Mouse (Mus musculus): Measurements from ENCODE around the gene Zc3h12d. TPM values are rescaled to one million over a fixed set of nuclear protein-coding genes. Genes with fewer than 3 reads are reported as not detected.

Gene Zc3h12d
- polyA plus RNA-seq, 1 experiment from 2014 or later: 0.39 TPM

GRCm38 (mm10) chr10:7809937-7810336, 22.3 kb upstream of the Zc3h12d start:
- no peaks in the 10 kb centered on the region for H3K9me3 ChIP-seq (ENCODE audit: low read length)
- peak; percentile 21; the same call in 1 of the 2 replicates for ATAC-seq
- 35% methylated on average over 2 of the region's 2 CpGs for WGBS
- H3K4me3 ChIP-seq (ENCODE audit: low read depth, low read length): no peak overlapping the region
- H3K4me1 ChIP-seq (ENCODE audit: insufficient read depth, low read depth, low read length): no peaks in the 10 kb centered on the region
- H3K9ac ChIP-seq (replicated peaks; ENCODE audit: low read depth): no peak overlapping the region
- H3K27me3 ChIP-seq (replicated peaks; ENCODE audit: insufficient read depth, low read length): no peaks in the 10 kb centered on the region
- TF ChIP-seq CTCF (IDR thresholded peaks at IDR 0.05): peak; percentile 76
- TF ChIP-seq EP300 (IDR thresholded peaks at IDR 0.05): no peak
- H3K4me2 ChIP-seq (replicated peaks; ENCODE audit: low read depth, low read length): no peak overlapping the region
- H3K27ac ChIP-seq (ENCODE audit: low read length): no peak overlapping the region
- DNase-seq (ENCODE audit: low spot score): peak; percentile 79
- peaks cover 23% of the 10 kb centered on the region for H3K36me3 ChIP-seq (ENCODE audit: insufficient read depth, low read length)

GRCm38 (mm10) chr10:7816476-7816875, 15.8 kb upstream of the Zc3h12d start:
- Histone ChIP-seq H3K4me1 (ENCODE audit: insufficient read depth, low read depth, low read length) (no peaks in the 10 kb centered on the region), H3K27ac (ENCODE audit: low read length) (no peak overlapping the region), H3K9me3 (ENCODE audit: low read length) (no peaks in the 10 kb centered on the region), H3K36me3 (ENCODE audit: insufficient read depth, low read length) (peaks cover 21% of the 10 kb centered on the region), H3K4me2 (replicated peaks; ENCODE audit: low read depth, low read length) (no peak overlapping the region), H3K9ac (replicated peaks; ENCODE audit: low read depth) (no peak overlapping the region), H3K4me3 (ENCODE audit: low read depth, low read length) (no peak overlapping the region), H3K27me3 (replicated peaks; ENCODE audit: insufficient read depth, low read length) (no peaks in the 10 kb centered on the region)
- TF ChIP-seq CTCF (IDR thresholded peaks at IDR 0.05): no peak
- ATAC-seq: no peak
- DNase-seq (ENCODE audit: low spot score): no peak
- WGBS: 74% methylated on average over 2 of the region's 2 CpGs

- H3K9me3 ChIP-seq (ENCODE audit: low read length): no peaks in the 10 kb centered on the region
- H3K27ac ChIP-seq (ENCODE audit: low read length): no peak overlapping the region
- TF ChIP-seq EP300 (IDR thresholded peaks at IDR 0.05) (no peak), CTCF (IDR thresholded peaks at IDR 0.05) (no peak)
- no peaks in the 10 kb centered on the region for H3K4me1 ChIP-seq (ENCODE audit: insufficient read depth, low read depth, low read length)
- H3K9ac ChIP-seq (replicated peaks; ENCODE audit: low read depth): no peak overlapping the region
- WGBS: 85% methylated on average over 4 of the region's 4 CpGs
- DNase-seq (ENCODE audit: low spot score): no peak
- H3K4me2 ChIP-seq (replicated peaks; ENCODE audit: low read depth, low read length): no peak overlapping the region
- H3K4me3 ChIP-seq (ENCODE audit: low read depth, low read length): no peak overlapping the region
- H3K27me3 ChIP-seq (replicated peaks; ENCODE audit: insufficient read depth, low read length): no peaks in the 10 kb centered on the region
- H3K36me3 ChIP-seq (ENCODE audit: insufficient read depth, low read length): peaks cover 29% of the 10 kb centered on the region
- ATAC-seq: no peak
Observed at GRCm38 (mm10) chr10:7818676-7819075, 13.6 kb upstream of the Zc3h12d start.

- Histone ChIP-seq H3K9me3 (ENCODE audit: low read length) (no peaks in the 10 kb centered on the region), H3K27ac (ENCODE audit: low read length) (no peak overlapping the region), H3K4me2 (replicated peaks; ENCODE audit: low read depth, low read length) (no peak overlapping the region), H3K4me1 (ENCODE audit: insufficient read depth, low read depth, low read length) (no peaks in the 10 kb centered on the region), H3K27me3 (replicated peaks; ENCODE audit: insufficient read depth, low read length) (no peaks in the 10 kb centered on the region), H3K9ac (replicated peaks; ENCODE audit: low read depth) (no peak overlapping the region), H3K36me3 (ENCODE audit: insufficient read depth, low read length) (peaks cover 29% of the 10 kb centered on the region), H3K4me3 (ENCODE audit: low read depth, low read length) (no peak overlapping the region)
- WGBS: 80% methylated on average over 4 of the region's 4 CpGs
- DNase-seq (ENCODE audit: low spot score) (no peak), ATAC-seq (0 out of 2 replicates have a peak, but pooled peaks have one; percentile 6)
- no peak for TF ChIP-seq CTCF (IDR thresholded peaks at IDR 0.05)
- TF ChIP-seq EP300 (IDR thresholded peaks at IDR 0.05): no peak
Observed at GRCm38 (mm10) chr10:7819156-7819555, 13.1 kb upstream of the Zc3h12d start.

GRCm38 (mm10) chr10:7819603-7820002, 12.7 kb upstream of the Zc3h12d start:
- H3K9me3 ChIP-seq (ENCODE audit: low read length): no peaks in the 10 kb centered on the region
- WGBS: 65% methylated on average over 4 of the region's 4 CpGs
- no peaks in the 10 kb centered on the region for H3K27me3 ChIP-seq (replicated peaks; ENCODE audit: insufficient read depth, low read length)
- DNase-seq (ENCODE audit: low spot score) (no peak), ATAC-seq (peak; percentile 54)
- no peak overlapping the region for H3K4me3 ChIP-seq (ENCODE audit: low read depth, low read length)
- no peak overlapping the region for H3K27ac ChIP-seq (ENCODE audit: low read length)
- TF ChIP-seq CTCF (IDR thresholded peaks at IDR 0.05): no peak
- TF ChIP-seq EP300 (IDR thresholded peaks at IDR 0.05): no peak
- H3K4me1 ChIP-seq (ENCODE audit: insufficient read depth, low read depth, low read length): no peaks in the 10 kb centered on the region
- peaks cover 29% of the 10 kb centered on the region for H3K36me3 ChIP-seq (ENCODE audit: insufficient read depth, low read length)
- no peak overlapping the region for H3K4me2 ChIP-seq (replicated peaks; ENCODE audit: low read depth, low read length)
- no peak overlapping the region for H3K9ac ChIP-seq (replicated peaks; ENCODE audit: low read depth)

GRCm38 (mm10) chr10:7820171-7820570, 12.1 kb upstream of the Zc3h12d start:
- ATAC-seq (no peak), DNase-seq (ENCODE audit: low spot score) (no peak)
- TF ChIP-seq EP300 (IDR thresholded peaks at IDR 0.05) (no peak), CTCF (IDR thresholded peaks at IDR 0.05) (no peak)
- peaks cover 29% of the 10 kb centered on the region for H3K36me3 ChIP-seq (ENCODE audit: insufficient read depth, low read length)
- no peaks in the 10 kb centered on the region for H3K9me3 ChIP-seq (ENCODE audit: low read length)
- H3K4me1 ChIP-seq (ENCODE audit: insufficient read depth, low read depth, low read length): no peaks in the 10 kb centered on the region
- no peak overlapping the region for H3K4me2 ChIP-seq (replicated peaks; ENCODE audit: low read depth, low read length)
- no peak overlapping the region for H3K9ac ChIP-seq (replicated peaks; ENCODE audit: low read depth)
- no peaks in the 10 kb centered on the region for H3K27me3 ChIP-seq (replicated peaks; ENCODE audit: insufficient read depth, low read length)
- no peak overlapping the region for H3K27ac ChIP-seq (ENCODE audit: low read length)
- H3K4me3 ChIP-seq (ENCODE audit: low read depth, low read length): no peak overlapping the region
- 84% methylated on average over 5 of the region's 5 CpGs for WGBS

- no peaks in the 10 kb centered on the region for H3K4me1 ChIP-seq (ENCODE audit: insufficient read depth, low read depth, low read length)
- no peak overlapping the region for H3K4me2 ChIP-seq (replicated peaks; ENCODE audit: low read depth, low read length)
- H3K9me3 ChIP-seq (ENCODE audit: low read length): no peaks in the 10 kb centered on the region
- 92% methylated on average over 12 of the region's 12 CpGs for WGBS
- peaks cover 29% of the 10 kb centered on the region for H3K36me3 ChIP-seq (ENCODE audit: insufficient read depth, low read length)
- no peak overlapping the region for H3K27ac ChIP-seq (ENCODE audit: low read length)
- TF ChIP-seq CTCF (IDR thresholded peaks at IDR 0.05) (no peak), EP300 (IDR thresholded peaks at IDR 0.05) (no peak)
- H3K27me3 ChIP-seq (replicated peaks; ENCODE audit: insufficient read depth, low read length): no peaks in the 10 kb centered on the region
- H3K4me3 ChIP-seq (ENCODE audit: low read depth, low read length): no peak overlapping the region
- DNase-seq (ENCODE audit: low spot score) (no peak), ATAC-seq (no peak)
- H3K9ac ChIP-seq (replicated peaks; ENCODE audit: low read depth): no peak overlapping the region
Observed at GRCm38 (mm10) chr10:7821981-7822380, 10.3 kb upstream of the Zc3h12d start.

All from lung, postnatal 0 days (tissue).